Mouse (Mus musculus) liver, adult 2 months (tissue): ENCODE measurements at regions not wholly inside any gene's neighbourhood (a gene's known extent, or its start where the extent isn't known, plus 50 kb on each side); places are given as distances from the start of the nearest gene placed in this dataset.
A peak's percentile ranks its signal among the peaks of the same experiment; 100 is the strongest.
"Not testable (repeated sequence)": the region's sequence is repeated elsewhere in the genome, so short reads cannot be mapped to it uniquely, and the experiment has no call there.

ENCODE experiments used
- DNase-seq: peaks from one replicate; pipeline ENCODE4 v3.0.0-alpha.2; 2011; ENCODE audit warnings: low read depth, low spot score; ENCODE audit errors: extremely low read depth
- H3K27ac ChIP-seq: fragments of 200-500 bp; replicated peaks from 2 replicates; pipeline ENCODE4 v1.5.1; 2012; ENCODE audit warnings: low read depth, mild to moderate bottlenecking, control low read depth, inconsistent platforms, low read length; ENCODE audit not compliant: insufficient read depth
- H3K27me3 ChIP-seq: fragments of 200-500 bp; 2 replicates; pipeline ENCODE4 v1.6.1; 2012; ENCODE audit warnings: mild to moderate bottlenecking, moderate library complexity, low read length, inconsistent platforms; ENCODE audit not compliant: control insufficient read depth, insufficient read depth
- H3K36me3 ChIP-seq: fragments of 200-500 bp; 2 replicates; pipeline ENCODE4 v1.6.1; 2012; ENCODE audit warnings: low read length, inconsistent platforms; ENCODE audit not compliant: control insufficient read depth, insufficient read depth
- H3K4me1 ChIP-seq: fragments of 200-500 bp; 2 replicates; pipeline ENCODE4 v1.6.1; 2011; ENCODE audit warnings: low read length; ENCODE audit not compliant: control insufficient read depth, insufficient read depth
- H3K4me3 ChIP-seq: fragments of 200-500 bp; 2 replicates; pipeline ENCODE4 v1.5.1; 2011; ENCODE audit warnings: low read depth, mild to moderate bottlenecking, control low read depth, low read length, moderate library complexity; ENCODE audit not compliant: insufficient read depth
- H3K79me2 ChIP-seq: fragments of 200-500 bp; 2 replicates; pipeline ENCODE4 v1.6.1; 2012; ENCODE audit warnings: inconsistent platforms, mild to moderate bottlenecking, low read length, moderate library complexity; ENCODE audit not compliant: control insufficient read depth, insufficient read depth
- H3K9ac ChIP-seq: fragments of 200-500 bp; 2 replicates; pipeline ENCODE4 v1.6.1; 2012; ENCODE audit warnings: low read depth, mild to moderate bottlenecking, control low read depth, inconsistent platforms, low read length
- CTCF ChIP-seq: fragments of 200-500 bp; IDR thresholded peaks from 2 replicates; pipeline ENCODE4 v1.5.1; 2011; ENCODE audit warnings: low read depth, low read length, control low read depth
- POLR2A ChIP-seq: fragments of 200-500 bp; IDR thresholded peaks from 2 replicates; pipeline ENCODE4 v1.6.1; 2011; ENCODE audit warnings: low read length, control low read depth; ENCODE audit not compliant: insufficient read depth; ENCODE audit errors: extremely low read depth
- WGBS: fragments of 180-500 bp; shearing (Covaris S2); methylation state at CpG from one replicate; pipeline ENCODE4 v1.1.7; 2018; 5-methylcytosine and 5-hydroxymethylcytosine counted together

DNA sequence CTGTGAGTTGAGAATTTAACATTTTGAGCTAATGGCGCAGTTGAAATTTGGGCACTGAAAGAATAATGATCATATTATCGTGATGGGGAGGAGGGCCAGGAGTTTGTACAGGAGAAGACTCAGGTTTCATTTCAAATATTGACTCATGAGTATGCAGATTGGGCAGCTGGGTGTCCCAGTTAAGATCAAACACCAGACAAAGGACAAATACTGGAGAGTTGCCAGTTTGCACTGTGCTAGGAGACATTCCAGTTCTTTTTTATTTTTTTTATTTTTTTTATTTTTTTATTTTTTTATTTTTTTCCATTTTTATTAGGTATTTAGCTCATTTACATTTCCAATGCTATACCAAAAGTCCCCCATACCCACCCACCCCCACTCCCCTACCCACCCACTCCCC is 411.2 kb upstream of the Api5 start:
- H3K79me2 ChIP-seq, H3K4me3 ChIP-seq, H3K36me3 ChIP-seq, H3K4me1 ChIP-seq, H3K27me3 ChIP-seq, H3K27ac ChIP-seq, H3K9ac ChIP-seq: not testable (repeated sequence)
- DNase-seq, result peak; percentile 55
- WGBS, result 39% methylated on average over 2 of the region's 2 CpGs

DNA sequence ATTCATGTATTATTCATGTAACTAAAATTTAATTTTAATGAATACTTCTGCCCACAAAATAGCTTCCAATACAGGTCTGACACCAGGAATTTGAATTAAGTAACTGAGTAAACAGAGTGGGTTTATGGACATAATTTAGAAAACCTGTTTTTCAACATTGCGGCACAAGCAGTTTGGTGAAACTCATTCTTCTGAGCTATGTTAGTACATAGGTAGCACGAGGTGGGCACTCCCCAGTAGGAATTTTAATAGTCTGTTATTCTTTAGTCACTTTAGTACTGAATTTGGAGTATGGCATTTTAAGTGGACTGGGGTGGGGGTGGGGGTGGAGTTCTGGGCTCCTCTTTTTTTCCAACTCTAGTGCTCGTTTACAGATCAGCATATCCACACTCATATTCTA is 408.5 kb upstream of the Api5 start:
- TF ChIP-seq CTCF (no peak), POLR2A (no peak)
- no peak for DNase-seq
- WGBS, result 59% methylated on average over 3 of the region's 3 CpGs
- no peak overlapping the region for H3K4me3 ChIP-seq
- no peaks in the 10 kb centered on the region for H3K79me2 ChIP-seq
- H3K36me3 ChIP-seq, result no peaks in the 10 kb centered on the region
- no peaks in the 10 kb centered on the region for H3K4me1 ChIP-seq
- H3K9ac ChIP-seq, result no peak overlapping the region
- no peak overlapping the region for H3K27ac ChIP-seq
- no peaks in the 10 kb centered on the region for H3K27me3 ChIP-seq
